Mouse (Mus musculus): Measurements from ENCODE around the gene Cyp2r1. TPM values are rescaled to one million over a fixed set of nuclear protein-coding genes. Genes with fewer than 3 reads are reported as not detected.
"Not testable (repeated sequence)": the region's sequence is repeated elsewhere in the genome, so short reads cannot be mapped to it uniquely, and the experiment has no call there.

Cyp2r1 gene
- polyA plus RNA-seq (2016; fragmentation: Nextera tagmentation; extraction: Ambion mirVana), result 0.72 and 0.99 TPM in 2 replicates

DNA sequence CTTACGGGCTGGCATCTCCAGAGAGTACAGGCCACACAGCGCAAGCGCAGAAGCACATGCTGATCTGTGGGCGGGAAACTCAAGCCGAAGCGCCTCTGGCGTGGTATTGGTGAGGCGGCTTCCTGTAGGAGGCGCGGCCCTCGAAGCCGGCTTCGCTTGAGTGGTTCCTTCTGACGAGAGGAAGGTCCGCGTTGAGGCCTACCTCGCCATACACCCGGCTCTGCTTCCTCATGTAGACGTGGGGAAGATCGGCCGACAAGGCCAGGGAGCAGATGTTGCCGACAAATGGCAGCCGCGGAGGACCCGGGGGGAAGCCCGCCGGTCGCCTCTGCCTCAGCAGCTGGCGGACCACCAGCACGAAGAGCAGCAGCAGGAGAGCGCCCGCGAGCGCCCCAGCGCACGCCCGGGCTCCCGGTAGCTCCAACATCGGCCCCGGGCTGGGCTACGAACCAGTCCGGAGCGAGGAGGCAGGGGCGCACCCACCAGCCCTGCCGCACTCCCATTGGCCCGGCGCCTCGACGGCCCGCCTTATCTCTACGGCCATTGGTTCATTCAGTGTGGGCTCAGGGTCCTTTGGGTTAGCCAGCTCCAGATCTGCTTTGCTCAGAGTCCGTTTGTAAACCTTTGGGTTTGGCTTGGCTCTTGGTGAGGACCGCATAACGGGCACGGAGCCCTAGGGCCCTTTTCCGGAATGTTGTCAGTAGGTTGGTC, at the start of gene Cyp2r1:
Gene Cyp2r1, minus strand, starts transcription at position 442 of the 711 bp plus-strand sequence.
- peak; percentile 85 for DNase-seq (ENCODE audit: low spot score)
- peak within 1 kb of the TSS; percentile 88 for H3K27ac ChIP-seq
- no peaks in the 10 kb centered on the region for H3K27me3 ChIP-seq (ENCODE audit: low read depth, poor library complexity, severe bottlenecking)
- WGBS, result 3% methylated on average over 56 of the region's 56 CpGs
- no peaks in the 10 kb centered on the region for H3K9me3 ChIP-seq (replicated peaks)
- H3K4me3 ChIP-seq, result peak within 1 kb of the TSS; percentile 61
- H3K4me1 ChIP-seq, result peaks cover 10% of the 10 kb centered on the region
- no peaks in the 10 kb centered on the region for H3K36me3 ChIP-seq

DNA sequence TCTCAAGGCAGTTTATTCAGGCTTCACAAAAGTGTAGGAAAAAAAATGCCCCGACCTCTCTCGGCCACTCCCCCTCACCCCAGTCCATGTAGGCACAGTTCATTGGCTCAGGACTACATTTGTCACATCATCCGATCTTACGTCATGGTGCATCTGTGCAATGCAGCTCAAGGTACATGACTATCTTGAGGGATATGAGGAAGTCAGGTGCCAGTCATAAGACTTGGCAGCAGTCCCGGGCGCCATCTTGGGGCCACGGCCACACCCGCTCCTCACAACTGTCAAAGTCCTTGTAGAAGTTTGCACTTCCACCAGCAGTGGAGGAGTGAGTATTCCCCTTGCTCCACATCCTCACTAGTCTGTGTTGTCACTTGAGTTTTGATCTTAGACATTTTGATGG, 31.6 kb upstream of the Cyp2r1 start:
- not testable (repeated sequence) for H3K27ac ChIP-seq; H3K4me3 ChIP-seq; H3K9me3 ChIP-seq (replicated peaks); DNase-seq (ENCODE audit: low spot score); H3K4me1 ChIP-seq; H3K27me3 ChIP-seq (ENCODE audit: low read depth, poor library complexity, severe bottlenecking); H3K36me3 ChIP-seq
- WGBS, result 92% methylated on average over 8 of the region's 8 CpGs

DNA sequence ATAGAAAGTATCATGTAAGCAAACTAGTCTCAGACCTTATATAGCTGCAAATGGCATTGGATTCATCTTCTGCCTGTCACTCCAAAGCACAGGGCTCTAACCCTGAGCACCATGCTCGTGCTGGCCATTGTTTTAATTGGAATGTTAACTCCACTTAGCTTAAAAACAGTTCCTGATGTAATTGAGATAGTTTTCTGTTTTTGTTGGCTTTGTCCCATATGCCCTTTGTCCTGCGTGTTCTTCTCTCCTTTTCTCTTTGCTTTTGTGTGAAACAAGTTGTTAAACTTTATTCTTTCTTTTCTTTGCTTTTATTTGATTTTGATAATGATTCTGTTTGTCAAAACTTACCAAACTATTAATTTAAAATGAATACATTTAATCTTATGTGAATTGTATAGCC, 19.7 kb upstream of the Cyp2r1 start:
- no peak for DNase-seq (ENCODE audit: low spot score)
- no peaks in the 10 kb centered on the region for H3K4me1 ChIP-seq
- no peaks in the 10 kb centered on the region for H3K9me3 ChIP-seq (replicated peaks)
- H3K27me3 ChIP-seq (ENCODE audit: low read depth, poor library complexity, severe bottlenecking), result no peaks in the 10 kb centered on the region
- WGBS, result 72% methylated on average over 2 of the region's 2 CpGs
- no peaks in the 10 kb centered on the region for H3K36me3 ChIP-seq
- H3K4me3 ChIP-seq, result no peak overlapping the region
- H3K27ac ChIP-seq, result no peak overlapping the region

DNA sequence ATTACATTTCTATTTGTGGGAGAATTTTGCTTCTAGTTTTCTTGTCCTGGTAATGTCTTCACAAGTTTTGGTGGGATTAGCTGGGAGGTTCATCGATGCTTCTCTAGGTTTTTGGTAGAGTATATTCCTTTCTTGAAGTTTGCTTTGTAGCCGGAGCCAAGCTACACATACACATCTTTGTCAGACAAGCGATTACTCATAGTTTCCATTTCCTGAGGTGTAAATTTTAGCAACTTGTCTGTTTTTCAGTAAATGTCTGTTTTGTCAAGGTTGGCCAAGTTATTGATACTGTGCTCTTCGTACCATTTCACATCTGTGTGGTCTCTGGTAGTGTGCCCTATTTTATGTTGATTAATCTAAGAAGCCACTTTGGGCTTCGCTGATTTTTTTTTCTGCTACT, 18.4 kb upstream of the Cyp2r1 start:
- Histone ChIP-seq H3K4me1 (no peaks in the 10 kb centered on the region), H3K9me3 (replicated peaks) (no peaks in the 10 kb centered on the region), H3K27ac (no peak overlapping the region), H3K4me3 (no peak overlapping the region), H3K36me3 (no peaks in the 10 kb centered on the region), H3K27me3 (ENCODE audit: low read depth, poor library complexity, severe bottlenecking) (no peaks in the 10 kb centered on the region)
- no peak for DNase-seq (ENCODE audit: low spot score)
- 86% methylated on average over 5 of the region's 5 CpGs for WGBS

DNA sequence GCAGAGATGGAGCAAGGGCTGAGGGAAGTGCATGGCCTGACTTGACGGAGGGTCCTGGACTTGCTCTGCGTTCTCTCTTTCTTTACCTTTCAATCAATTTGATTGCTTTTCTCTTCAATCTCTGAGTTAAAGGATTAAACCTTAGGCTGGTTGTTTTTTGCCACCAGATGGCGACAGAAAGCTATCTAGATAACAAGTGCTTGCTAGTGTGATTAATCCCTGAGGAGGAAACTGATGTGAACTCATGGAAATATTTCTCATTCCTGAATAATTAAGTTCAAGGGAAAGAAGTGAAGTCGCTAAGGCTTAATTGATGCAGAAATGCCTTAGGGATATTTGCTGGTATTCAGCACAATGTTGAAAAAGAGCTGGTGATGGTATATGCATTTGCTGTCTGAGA, 17.7 kb upstream of the Cyp2r1 start:
- 8% methylated on average over 4 of the region's 4 CpGs for WGBS
- H3K27ac ChIP-seq, result no peak overlapping the region
- DNase-seq (ENCODE audit: low spot score), result peak; percentile 41
- no peak overlapping the region for H3K4me3 ChIP-seq
- H3K36me3 ChIP-seq, result no peaks in the 10 kb centered on the region
- H3K4me1 ChIP-seq, result no peaks in the 10 kb centered on the region
- H3K9me3 ChIP-seq (replicated peaks), result no peaks in the 10 kb centered on the region
- no peaks in the 10 kb centered on the region for H3K27me3 ChIP-seq (ENCODE audit: low read depth, poor library complexity, severe bottlenecking)

DNA sequence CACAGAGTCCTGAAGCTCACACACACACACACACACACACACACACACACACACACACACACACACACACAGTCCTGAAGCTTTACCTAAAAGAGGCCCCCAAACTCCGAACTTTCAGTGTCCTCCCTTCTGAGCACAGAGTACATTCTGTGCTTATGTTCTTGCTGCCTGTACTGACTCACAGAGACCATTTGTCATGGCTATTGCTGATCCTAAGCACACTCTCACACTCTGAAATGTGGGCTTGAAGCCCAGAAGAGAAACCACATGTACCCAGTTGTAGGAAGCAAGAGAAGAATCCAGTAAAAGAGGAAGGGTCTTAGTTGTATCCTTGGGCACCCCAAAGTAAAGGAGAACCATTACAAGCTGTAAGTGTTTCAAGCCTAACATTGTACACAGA, 14.9 kb upstream of the Cyp2r1 start:
- no peaks in the 10 kb centered on the region for H3K36me3 ChIP-seq
- no peak for DNase-seq (ENCODE audit: low spot score)
- H3K4me3 ChIP-seq, result no peak overlapping the region
- no peaks in the 10 kb centered on the region for H3K27me3 ChIP-seq (ENCODE audit: low read depth, poor library complexity, severe bottlenecking)
- WGBS, result 95% methylated on average over 1 of the region's 1 CpGs
- H3K27ac ChIP-seq, result no peak overlapping the region
- H3K4me1 ChIP-seq, result no peaks in the 10 kb centered on the region
- H3K9me3 ChIP-seq (replicated peaks), result no peaks in the 10 kb centered on the region

DNA sequence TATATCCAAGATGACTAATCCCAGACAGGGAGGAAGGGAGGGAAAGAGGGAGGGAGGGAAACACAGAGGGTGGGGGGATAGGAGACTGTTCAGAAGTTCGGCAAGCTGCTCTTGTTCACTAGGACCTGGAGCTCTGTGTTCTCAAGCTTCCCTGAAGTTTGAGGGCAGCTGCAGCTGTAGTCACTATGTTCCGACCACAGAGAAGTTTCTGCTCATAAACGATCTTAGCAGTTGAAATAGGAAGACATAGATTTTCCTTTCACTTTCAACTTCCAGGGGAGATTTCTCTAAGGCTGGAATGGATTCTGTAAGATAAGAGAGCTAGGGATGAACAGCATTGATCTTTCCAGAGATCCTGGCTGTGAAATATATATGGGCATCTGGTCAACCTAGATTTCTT, 14.2 kb upstream of the Cyp2r1 start:
- DNase-seq (ENCODE audit: low spot score), result no peak
- Histone ChIP-seq H3K9me3 (replicated peaks) (no peaks in the 10 kb centered on the region), H3K27ac (no peak overlapping the region), H3K4me1 (no peaks in the 10 kb centered on the region), H3K27me3 (ENCODE audit: low read depth, poor library complexity, severe bottlenecking) (no peaks in the 10 kb centered on the region), H3K4me3 (no peak overlapping the region), H3K36me3 (no peaks in the 10 kb centered on the region)
- WGBS, result 81% methylated on average over 3 of the region's 3 CpGs

DNA sequence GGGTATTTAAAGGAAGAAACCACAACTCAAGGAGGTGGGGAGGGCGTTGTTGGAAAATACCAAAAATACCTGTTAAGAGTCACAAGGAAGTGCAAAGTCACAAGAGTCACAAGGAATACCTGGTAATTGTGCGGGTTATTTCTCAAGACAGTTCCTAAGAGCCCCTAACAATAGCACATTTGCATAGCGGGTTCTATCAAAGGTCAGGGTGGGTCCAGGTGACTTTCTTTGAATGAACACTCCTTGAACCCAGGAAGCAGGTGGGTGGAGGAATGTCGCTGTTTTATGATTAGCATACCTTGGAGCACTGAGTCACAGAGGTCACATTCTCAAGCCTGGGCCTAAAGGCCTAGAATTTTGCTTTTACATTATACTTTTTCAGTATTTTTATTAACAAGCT, 11.1 kb upstream of the Cyp2r1 start:
- H3K4me3 ChIP-seq; DNase-seq (ENCODE audit: low spot score); H3K36me3 ChIP-seq; H3K27me3 ChIP-seq (ENCODE audit: low read depth, poor library complexity, severe bottlenecking); H3K4me1 ChIP-seq; H3K27ac ChIP-seq; H3K9me3 ChIP-seq (replicated peaks): not testable (repeated sequence)
- WGBS, result 93% methylated on average over 4 of the region's 4 CpGs

DNA sequence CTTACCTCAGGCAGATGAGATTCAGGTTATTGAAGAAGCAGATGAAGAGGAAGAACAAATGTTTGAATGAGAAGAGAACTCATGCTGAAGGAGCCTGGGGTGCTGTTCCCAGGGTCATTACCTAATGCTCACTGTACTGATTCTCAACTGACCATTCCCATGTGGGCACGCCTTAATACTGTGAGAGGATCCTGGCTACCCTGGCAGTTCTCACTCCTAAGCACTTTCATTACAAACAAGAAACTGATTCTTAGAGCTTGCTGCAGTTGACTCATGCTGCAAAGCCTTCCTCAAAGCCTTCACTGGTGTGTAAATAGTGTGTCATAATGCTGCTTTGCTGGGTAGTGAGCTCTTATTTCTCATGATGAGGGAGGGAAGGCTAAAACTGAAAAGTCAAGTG, 26.6 kb downstream of the Cyp2r1 start:
- Histone ChIP-seq H3K4me3 (no peak overlapping the region), H3K27me3 (ENCODE audit: low read depth, poor library complexity, severe bottlenecking) (no peaks in the 10 kb centered on the region), H3K9me3 (replicated peaks) (no peaks in the 10 kb centered on the region), H3K36me3 (peaks cover 25% of the 10 kb centered on the region), H3K4me1 (no peaks in the 10 kb centered on the region), H3K27ac (no peak overlapping the region)
- no peak for DNase-seq (ENCODE audit: low spot score)
- 100% methylated on average over 1 of the region's 1 CpGs for WGBS

DNA sequence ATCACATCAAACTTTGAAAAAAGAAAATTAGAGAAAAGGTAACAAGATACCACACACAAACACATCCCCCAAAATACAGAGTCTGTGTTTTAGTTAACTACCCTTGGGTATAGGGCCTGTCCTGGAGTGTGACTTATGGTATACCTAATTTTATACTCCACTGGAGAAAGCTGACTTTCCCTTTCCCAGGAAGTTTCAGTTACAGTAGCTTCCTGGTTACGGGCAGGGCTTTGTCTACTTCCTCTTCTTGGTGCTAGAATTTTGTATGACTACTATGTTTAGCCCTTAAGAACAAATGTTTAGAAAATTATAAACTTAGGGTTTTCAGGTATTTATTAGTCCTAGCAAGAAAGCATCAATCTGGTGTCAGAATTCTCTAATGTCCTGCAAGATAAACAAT, 36.5 kb downstream of the Cyp2r1 start:
- H3K27ac ChIP-seq, result no peak overlapping the region
- DNase-seq (ENCODE audit: low spot score), result no peak
- H3K27me3 ChIP-seq (ENCODE audit: low read depth, poor library complexity, severe bottlenecking), result no peaks in the 10 kb centered on the region
- H3K9me3 ChIP-seq (replicated peaks), result no peaks in the 10 kb centered on the region
- H3K36me3 ChIP-seq, result 0 out of 2 replicates have a peak, but pooled peaks cover 11% of the 10 kb centered on the region
- no peaks in the 10 kb centered on the region for H3K4me1 ChIP-seq
- no peak overlapping the region for H3K4me3 ChIP-seq
- 78% methylated on average over 1 of the region's 1 CpGs for WGBS

DNA sequence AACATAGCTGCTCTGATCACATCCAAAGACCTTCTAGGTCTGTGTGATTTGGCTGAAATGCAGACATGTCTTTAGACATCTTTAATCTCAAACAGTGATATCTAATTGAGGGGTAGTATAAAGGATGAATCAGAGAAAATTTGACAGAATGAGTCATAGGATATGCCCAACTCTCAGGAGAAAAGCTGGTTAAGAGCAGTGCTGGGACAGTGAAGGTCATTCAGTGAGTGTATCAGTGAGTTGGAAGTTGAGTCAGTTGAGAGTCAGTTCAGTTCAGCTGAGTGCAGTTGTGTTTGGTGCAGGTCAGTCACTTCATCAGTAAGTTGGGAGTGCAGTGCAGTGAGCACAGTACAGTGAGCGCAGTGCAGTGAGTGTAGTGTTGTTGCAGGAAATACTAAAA, 42.6 kb downstream of the Cyp2r1 start:
- no peak for DNase-seq (ENCODE audit: low spot score)
- no peak overlapping the region for H3K27ac ChIP-seq
- WGBS, result 100% methylated on average over 1 of the region's 1 CpGs
- no peak overlapping the region for H3K4me3 ChIP-seq
- no peaks in the 10 kb centered on the region for H3K9me3 ChIP-seq (replicated peaks)
- H3K27me3 ChIP-seq (ENCODE audit: low read depth, poor library complexity, severe bottlenecking), result no peaks in the 10 kb centered on the region
- H3K4me1 ChIP-seq, result no peaks in the 10 kb centered on the region
- H3K36me3 ChIP-seq, result peaks cover 13% of the 10 kb centered on the region; the same call in 1 of the 2 replicates

DNA sequence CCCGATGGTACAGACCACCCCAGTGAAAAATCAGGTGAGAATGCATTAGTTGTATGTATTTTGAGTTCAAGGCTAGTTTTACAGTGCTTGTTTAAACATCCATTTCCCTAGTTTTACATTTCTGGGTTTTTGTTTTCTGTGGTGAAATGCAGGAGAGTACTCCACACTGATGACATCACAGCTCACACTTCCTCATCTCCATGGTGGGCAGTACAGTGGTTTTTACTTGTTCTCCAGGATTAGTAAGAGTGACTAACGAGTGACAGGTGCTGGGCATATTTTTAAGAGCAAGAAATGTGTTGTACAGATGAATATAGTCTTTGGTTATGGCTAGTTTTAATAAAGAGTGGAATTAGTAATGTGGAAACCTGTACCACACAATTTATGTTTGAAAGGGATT, 53.9 kb downstream of the Cyp2r1 start:
- no peaks in the 10 kb centered on the region for H3K9me3 ChIP-seq (replicated peaks)
- H3K27ac ChIP-seq, result no peak overlapping the region
- WGBS, result 87% methylated on average over 2 of the region's 2 CpGs
- no peaks in the 10 kb centered on the region for H3K4me1 ChIP-seq
- H3K36me3 ChIP-seq, result peaks cover 5% of the 10 kb centered on the region; the same call in 1 of the 2 replicates
- DNase-seq (ENCODE audit: low spot score), result no peak
- no peaks in the 10 kb centered on the region for H3K27me3 ChIP-seq (ENCODE audit: low read depth, poor library complexity, severe bottlenecking)
- H3K4me3 ChIP-seq, result no peak overlapping the region
